Mouse (Mus musculus) kidney, embryonic 16.5 days (tissue): ENCODE results near the gene Pwp2. TPM values are rescaled to one million over a fixed set of nuclear protein-coding genes. Genes with fewer than 3 reads are reported as not detected.

Experiments
- ATAC-seq: fragments of 200-750 bp; cut with Nextera tagmentation; 2 replicates; pipeline ENCODE4 v1.8.0; 2017; ENCODE audit warnings: moderate TSS enrichment; ENCODE audit not compliant: low FRiP score, low TSS enrichment
- H3K27ac ChIP-seq: fragments of 300-500 bp; sonication (generic); 2 replicates; pipeline ENCODE4 v1.5.1; 2014; ENCODE audit warnings: low read length
- H3K27me3 ChIP-seq: fragments of 300-500 bp; sonication (generic); 2 replicates; pipeline ENCODE4 v1.6.1; 2014; ENCODE audit warnings: low read length, control low read depth, mixed read lengths; ENCODE audit not compliant: insufficient read depth
- H3K36me3 ChIP-seq: fragments of 300-500 bp; sonication (generic); 2 replicates; pipeline ENCODE4 v1.6.1; 2014; ENCODE audit warnings: low read length, control low read depth, mixed read lengths; ENCODE audit not compliant: insufficient read depth
- H3K4me1 ChIP-seq: fragments of 300-500 bp; sonication (generic); 2 replicates; pipeline ENCODE4 v1.6.1; 2014; ENCODE audit warnings: low read length, control low read depth, mixed read lengths; ENCODE audit not compliant: insufficient read depth
- H3K4me2 ChIP-seq: fragments of 300-500 bp; sonication (generic); replicated peaks from 2 replicates; pipeline ENCODE4 v1.6.1; 2014; ENCODE audit warnings: low read depth, low read length
- H3K4me3 ChIP-seq: fragments of 300-500 bp; sonication (generic); 2 replicates; pipeline ENCODE4 v1.5.1; 2014; ENCODE audit warnings: mild to moderate bottlenecking, low read length
- H3K9ac ChIP-seq: fragments of 300-500 bp; sonication (generic); replicated peaks from 2 replicates; pipeline ENCODE4 v1.6.1; 2014; ENCODE audit warnings: low read length
- H3K9me3 ChIP-seq: fragments of 300-500 bp; sonication (generic); 2 replicates; pipeline ENCODE4 v1.6.1; 2016; ENCODE audit warnings: low read length, control low read depth
- WGBS: fragments of 180-500 bp; shearing (Covaris S2); extraction: QIAGEN DNeasy Blood & Tissue Kit; methylation state at CpG from one replicate; pipeline ENCODE4 v1.1.7; 2014; 5-methylcytosine and 5-hydroxymethylcytosine counted together
- polyA plus RNA-seq: library from polyadenylated mRNA; unstranded; fragments of >200 nt; fragmentation: Nextera tagmentation; extraction: Ambion mirVana; gene quantifications from 2 replicates; pipeline ENCODE4 v1.2.1, GENCODE M21; 2015

The Pwp2 gene
- polyA plus RNA-seq, 1 experiment from 2014 or later = 25.5 TPM

DNA sequence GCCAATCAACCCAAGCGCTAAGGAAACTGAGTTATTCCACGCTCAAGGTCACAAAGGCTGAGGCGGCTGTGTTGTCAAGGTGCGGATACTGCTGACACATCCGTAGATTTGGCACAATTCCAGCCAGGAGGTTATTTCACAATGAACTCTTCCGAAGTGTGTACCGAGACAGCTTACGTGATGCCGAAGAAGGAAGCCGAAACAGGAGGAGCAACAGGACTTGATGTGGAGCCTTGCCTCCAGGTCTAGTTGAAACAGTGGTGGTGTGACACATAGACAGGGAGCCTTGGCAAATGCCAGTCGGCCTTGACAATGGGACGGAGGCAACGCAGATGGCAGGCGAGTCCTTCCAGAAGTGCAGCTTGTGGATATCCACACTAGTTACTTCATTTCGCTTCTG lies 26.9 kb downstream of the Pwp2 start:
- H3K4me3 ChIP-seq = no peak overlapping the region
- no peak overlapping the region for H3K9ac ChIP-seq
- no peak overlapping the region for H3K4me2 ChIP-seq
- no peak for ATAC-seq
- no peaks in the 10 kb centered on the region for H3K27me3 ChIP-seq
- peaks cover 9% of the 10 kb centered on the region for H3K4me1 ChIP-seq
- no peak overlapping the region for H3K27ac ChIP-seq
- H3K9me3 ChIP-seq = no peaks in the 10 kb centered on the region
- 76% methylated on average over 15 of the region's 15 CpGs for WGBS
- H3K36me3 ChIP-seq = peaks cover 11% of the 10 kb centered on the region

- Histone ChIP-seq H3K4me1 (peaks cover 9% of the 10 kb centered on the region), H3K4me2 (no peak overlapping the region), H3K36me3 (peaks cover 3% of the 10 kb centered on the region; the same call in 1 of the 2 replicates), H3K9me3 (no peaks in the 10 kb centered on the region), H3K4me3 (no peak overlapping the region), H3K27ac (no peak overlapping the region), H3K27me3 (no peaks in the 10 kb centered on the region), H3K9ac (no peak overlapping the region)
- 76% methylated on average over 6 of the region's 6 CpGs for WGBS
- ATAC-seq = no peak
Observed at GRCm38 (mm10) chr10:78156926-78157325, 28.0 kb downstream of the Pwp2 start.

- WGBS = 50% methylated on average over 10 of the region's 10 CpGs
- no peak overlapping the region for H3K4me3 ChIP-seq
Observed at GRCm38 (mm10) chr10:78148834-78149766, 35.8 kb downstream of the Pwp2 start.

DNA sequence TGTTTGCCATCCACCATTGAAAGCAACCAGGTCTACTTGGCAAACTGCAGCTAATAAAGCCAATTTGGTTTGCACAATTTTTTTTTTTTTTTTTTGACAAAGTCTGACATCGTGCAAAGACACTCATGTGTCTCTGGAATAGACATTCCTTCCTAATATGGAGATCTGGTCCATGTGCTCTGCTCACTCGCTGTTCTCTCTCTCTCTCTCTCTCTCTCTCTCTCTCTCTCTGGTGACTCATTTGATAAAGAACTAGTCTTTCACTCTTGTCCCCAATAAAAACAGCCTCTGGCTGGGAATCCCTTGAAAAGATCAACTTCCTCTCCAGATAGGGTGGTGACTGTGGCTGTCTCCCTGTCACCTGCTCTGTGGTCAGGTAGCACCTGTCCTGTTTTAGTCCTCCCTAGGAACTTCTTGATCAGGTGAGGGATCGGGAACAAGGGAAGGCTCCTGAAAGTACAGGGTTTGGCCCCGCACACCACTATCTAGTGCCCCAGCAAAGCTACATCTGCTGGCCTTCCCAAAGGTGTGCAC lies 37.0 kb downstream of the Pwp2 start:
- no peaks in the 10 kb centered on the region for H3K9me3 ChIP-seq
- no peak overlapping the region for H3K4me2 ChIP-seq
- ATAC-seq = no peak
- no peak overlapping the region for H3K4me3 ChIP-seq
- no peak overlapping the region for H3K9ac ChIP-seq
- H3K4me1 ChIP-seq = 0 out of 2 replicates have a peak, but pooled peaks cover 5% of the 10 kb centered on the region
- H3K36me3 ChIP-seq = no peaks in the 10 kb centered on the region
- WGBS = 79% methylated on average over 4 of the region's 4 CpGs
- no peak overlapping the region for H3K27ac ChIP-seq
- H3K27me3 ChIP-seq = no peaks in the 10 kb centered on the region

More at GRCm38 (mm10) chr10:78148834-78149766, 35.8 kb downstream of the Pwp2 start:
- ATAC-seq = 0 out of 2 replicates have a peak, but pooled peaks have one; percentile 19
- Histone ChIP-seq H3K36me3 (no peaks in the 10 kb centered on the region), H3K4me1 (0 out of 2 replicates have a peak, but pooled peaks cover 5% of the 10 kb centered on the region), H3K9me3 (no peaks in the 10 kb centered on the region), H3K9ac (no peak overlapping the region), H3K27me3 (no peaks in the 10 kb centered on the region), H3K4me2 (no peak overlapping the region), H3K27ac (0 out of 2 replicates have a peak overlapping the region, but pooled peaks have one; percentile 36)

DNA sequence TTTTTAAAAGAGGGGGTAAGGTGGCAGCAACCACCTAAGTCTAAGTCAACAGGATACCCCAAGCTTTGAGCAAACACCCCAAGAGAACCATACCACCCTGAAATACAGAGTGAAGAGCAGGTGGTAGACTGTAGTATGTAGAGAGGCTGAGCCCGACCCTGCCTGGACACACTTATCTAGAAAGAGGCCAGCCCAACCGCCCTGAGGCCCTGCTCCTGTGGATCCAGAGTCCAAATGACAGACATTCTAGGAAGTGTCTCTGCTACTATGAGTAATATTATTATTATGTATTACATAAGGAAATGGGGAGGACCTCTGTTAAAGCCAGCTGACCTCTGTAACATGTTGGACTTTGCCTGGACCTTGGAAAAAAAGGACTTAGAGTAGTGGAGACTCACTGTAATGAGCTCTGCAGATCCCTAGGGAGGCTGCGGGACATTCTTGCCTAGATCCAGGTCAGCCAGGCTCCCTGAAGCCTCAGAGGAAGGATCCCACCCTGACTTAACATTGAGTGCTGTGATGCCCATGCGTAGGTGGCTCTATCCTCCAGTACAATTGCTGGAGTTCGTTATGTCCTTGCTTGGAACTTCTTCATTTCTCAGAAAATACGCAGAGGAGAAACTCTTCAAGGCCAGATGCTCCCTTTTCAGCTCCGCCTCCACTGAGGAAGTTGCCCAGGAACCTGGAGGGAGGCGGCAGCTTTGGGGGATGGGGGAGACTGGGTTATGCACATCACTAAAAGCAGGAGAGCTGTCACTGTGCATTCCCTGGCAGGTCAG lies 41.0 kb downstream of the Pwp2 start:
- no peaks in the 10 kb centered on the region for H3K9me3 ChIP-seq
- no peak overlapping the region for H3K4me2 ChIP-seq
- no peak for ATAC-seq
- H3K4me3 ChIP-seq = no peak overlapping the region
- WGBS = 59% methylated on average over 8 of the region's 8 CpGs
- H3K27me3 ChIP-seq = no peaks in the 10 kb centered on the region
- H3K4me1 ChIP-seq = peaks cover 16% of the 10 kb centered on the region
- no peak overlapping the region for H3K9ac ChIP-seq
- no peak overlapping the region for H3K27ac ChIP-seq
- no peaks in the 10 kb centered on the region for H3K36me3 ChIP-seq

- no peak for ATAC-seq
- H3K4me1 ChIP-seq = peaks cover 12% of the 10 kb centered on the region
- H3K4me3 ChIP-seq = no peak overlapping the region
- no peaks in the 10 kb centered on the region for H3K36me3 ChIP-seq
- no peak overlapping the region for H3K9ac ChIP-seq
- no peaks in the 10 kb centered on the region for H3K27me3 ChIP-seq
- H3K4me2 ChIP-seq = no peak overlapping the region
- H3K27ac ChIP-seq = no peak overlapping the region
- no peaks in the 10 kb centered on the region for H3K9me3 ChIP-seq
- WGBS = 87% methylated on average over 3 of the region's 3 CpGs
Observed at GRCm38 (mm10) chr10:78140843-78141242, 44.1 kb downstream of the Pwp2 start.

DNA sequence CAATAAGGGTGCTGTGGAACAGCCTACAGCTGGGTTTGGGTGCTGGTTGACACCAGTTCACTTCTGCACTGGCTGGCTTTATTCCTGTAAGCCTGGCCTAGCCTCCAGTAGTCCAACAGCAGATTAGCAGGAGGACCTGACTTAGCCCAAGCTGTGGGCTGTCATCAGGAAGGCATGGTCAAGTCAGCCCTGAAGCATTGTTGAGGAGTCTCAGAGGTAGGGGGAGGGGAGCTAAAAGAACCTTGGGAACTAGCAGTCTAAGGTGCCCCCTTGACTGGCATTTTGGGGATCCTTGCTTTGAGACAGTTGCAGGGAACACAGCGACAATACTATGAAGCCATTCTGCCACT lies 44.7 kb downstream of the Pwp2 start:
- Histone ChIP-seq H3K27ac (peak overlapping the region; percentile 88; the same call in 1 of the 2 replicates), H3K4me1 (peaks cover 18% of the 10 kb centered on the region), H3K4me2 (no peak overlapping the region), H3K4me3 (no peak overlapping the region), H3K9ac (no peak overlapping the region), H3K36me3 (no peaks in the 10 kb centered on the region), H3K27me3 (no peaks in the 10 kb centered on the region), H3K9me3 (no peaks in the 10 kb centered on the region)
- no peak for ATAC-seq
- WGBS = 95% methylated on average over 1 of the region's 1 CpGs

GRCm38 (mm10) chr10:78139572-78140250 lies 45.2 kb downstream of the Pwp2 start:
- H3K27ac ChIP-seq = peak overlapping the region; percentile 88
- H3K36me3 ChIP-seq = no peaks in the 10 kb centered on the region
- peaks cover 23% of the 10 kb centered on the region for H3K4me1 ChIP-seq
- no peak overlapping the region for H3K4me3 ChIP-seq
- H3K4me2 ChIP-seq = no peak overlapping the region
- 43% methylated on average over 11 of the region's 11 CpGs for whole genome bisulfite sequencing
- no peak for ATAC-seq
- no peaks in the 10 kb centered on the region for H3K9me3 ChIP-seq
- H3K9ac ChIP-seq = no peak overlapping the region
- H3K27me3 ChIP-seq = no peaks in the 10 kb centered on the region

DNA sequence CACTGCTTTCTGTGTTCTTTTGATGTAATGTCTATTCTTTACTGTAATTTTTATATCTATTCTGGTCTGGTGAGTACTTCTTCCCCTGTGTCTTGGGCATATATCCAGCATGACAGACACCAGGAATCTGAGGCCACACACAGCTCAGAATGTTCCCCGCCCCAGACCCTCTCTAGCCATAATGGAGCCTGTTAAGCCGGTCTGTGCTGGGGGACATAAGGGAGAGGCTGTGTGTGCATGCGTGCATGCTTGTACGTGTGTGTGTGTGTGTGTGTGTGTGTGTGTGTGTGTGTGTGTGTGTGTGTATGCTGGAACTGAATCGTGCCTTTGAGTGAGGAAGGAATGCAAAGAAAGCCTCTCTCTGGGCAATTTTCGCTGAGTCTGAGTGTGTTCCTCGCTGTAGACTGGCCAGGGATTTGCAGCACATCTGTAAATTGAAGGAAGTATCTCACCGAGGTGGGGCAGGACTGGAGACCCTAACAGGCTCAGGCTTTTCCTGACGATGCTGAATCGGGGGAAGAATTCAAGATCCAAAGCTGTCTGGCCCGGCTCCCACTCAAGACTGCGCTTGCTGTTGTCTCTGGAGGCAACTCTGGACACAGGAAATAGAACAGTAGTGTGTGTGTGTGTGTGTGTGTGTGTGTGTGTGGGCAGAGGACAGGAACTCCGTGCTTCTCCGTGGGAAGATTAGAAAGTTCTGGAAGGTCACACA lies 46.0 kb downstream of the Pwp2 start:
- Histone ChIP-seq H3K36me3 (no peaks in the 10 kb centered on the region), H3K4me1 (peaks cover 27% of the 10 kb centered on the region), H3K27me3 (no peaks in the 10 kb centered on the region), H3K9me3 (no peaks in the 10 kb centered on the region), H3K9ac (no peak overlapping the region), H3K4me2 (peak overlapping the region; percentile 23; the same call in 1 of the 2 replicates), H3K4me3 (no peak overlapping the region), H3K27ac (peak overlapping the region; percentile 88)
- ATAC-seq = peak; percentile 83
- WGBS = 32% methylated on average over 14 of the region's 14 CpGs
